ENCODE assay signal across 8 mouse cellular contexts in genomic region chr1:128472022-128472712, GRCm38 (mm10). TPM values are rescaled to one million over a fixed set of nuclear protein-coding genes. Genes with fewer than 3 reads are reported as not detected.
DNase-seq lines count a peak whose midpoint lies in the region; ATAC-seq and TF ChIP-seq lines count a peak whose summit lies in the region.

No protein-coding gene starts in this region.

- peak; percentile 94 for ATAC-seq in forebrain, embryonic 12.5 days (ENCODE audit: low FRiP score)
- ATAC-seq in heart, embryonic 15.5 days (replicated peaks; ENCODE audit: insufficient number of reproducible peaks, insufficient read depth, low FRiP score, low read depth) = peak; percentile 74
- ATAC-seq in liver, embryonic 13.5 days (ENCODE audit: low read depth) = no peak
- ATAC-seq in neural tube, embryonic 14.5 days (ENCODE audit: low read depth) = peak; percentile 95
- ATAC-seq in megakaryocyte progenitor cell, adult 5-6 weeks (replicated peaks; ENCODE audit: poor library complexity) = no peak

- peak; percentile 39 for DNase-seq in 3T3-L1 (ENCODE audit: low read depth, low spot score)
- DNase-seq in brain, embryonic 14.5 days (ENCODE audit: low read depth) = peak; percentile 96
- DNase-seq in kidney, postnatal 14 days = peak; percentile 65
- no peak for DNase-seq in liver, embryonic 13.5 days

- TF ChIP-seq POLR2A in brain, embryonic 14.5 days (IDR thresholded peaks at IDR 0.05; ENCODE audit: borderline replicate concordance, extremely low read depth, insufficient read depth, insufficient read length, poor library complexity, severe bottlenecking) = no peak

- H3K27ac ChIP-seq in forebrain, embryonic 12.5 days = peak overlapping the region; percentile 84
- H3K27ac ChIP-seq in heart, embryonic 15.5 days = no peak overlapping the region
- no peak overlapping the region for H3K27ac ChIP-seq in liver, embryonic 13.5 days
- peak overlapping the region; percentile 65; the same call in 1 of the 2 replicates for H3K27ac ChIP-seq in neural tube, embryonic 14.5 days (ENCODE audit: low read depth, low read length)

- no peaks in the 10 kb centered on the region for H3K36me3 ChIP-seq in forebrain, embryonic 12.5 days (replicated peaks)
- no peaks in the 10 kb centered on the region for H3K36me3 ChIP-seq in heart, embryonic 15.5 days
- no peaks in the 10 kb centered on the region for H3K36me3 ChIP-seq in liver, embryonic 13.5 days
- H3K36me3 ChIP-seq in neural tube, embryonic 14.5 days (ENCODE audit: control insufficient read depth, insufficient read depth, low read length) = no peaks in the 10 kb centered on the region

- no peaks in the 10 kb centered on the region for H3K9me3 ChIP-seq in forebrain, embryonic 12.5 days
- no peaks in the 10 kb centered on the region for H3K9me3 ChIP-seq in heart, embryonic 15.5 days (replicated peaks)
- no peaks in the 10 kb centered on the region for H3K9me3 ChIP-seq in liver, embryonic 13.5 days (replicated peaks)
- no peaks in the 10 kb centered on the region for H3K9me3 ChIP-seq in neural tube, embryonic 14.5 days (ENCODE audit: control insufficient read depth, low read length)

- peak overlapping the region; percentile 30 for H3K4me3 ChIP-seq in forebrain, embryonic 12.5 days (replicated peaks)
- H3K4me3 ChIP-seq in heart, embryonic 15.5 days = peak overlapping the region; percentile 34
- no peak overlapping the region for H3K4me3 ChIP-seq in liver, embryonic 13.5 days (replicated peaks)
- H3K4me3 ChIP-seq in neural tube, embryonic 14.5 days (ENCODE audit: low read depth, low read length) = peak overlapping the region; percentile 28

- peaks cover 24% of the 10 kb centered on the region for H3K4me1 ChIP-seq in forebrain, embryonic 12.5 days
- peaks cover 11% of the 10 kb centered on the region for H3K4me1 ChIP-seq in heart, embryonic 15.5 days (replicated peaks)
- peaks cover 3% of the 10 kb centered on the region; the same call in 1 of the 2 replicates for H3K4me1 ChIP-seq in liver, embryonic 13.5 days (replicated peaks)
- H3K4me1 ChIP-seq in neural tube, embryonic 14.5 days (ENCODE audit: control insufficient read depth, insufficient read depth, low read length) = no peaks in the 10 kb centered on the region; the same call in 1 of the 2 replicates

- peak overlapping the region; percentile 42 for H3K9ac ChIP-seq in forebrain, embryonic 12.5 days
- H3K9ac ChIP-seq in heart, embryonic 15.5 days = no peak overlapping the region
- H3K9ac ChIP-seq in liver, embryonic 13.5 days = no peak overlapping the region
- peak overlapping the region; percentile 0; the same call in 1 of the 2 replicates for H3K9ac ChIP-seq in neural tube, embryonic 14.5 days (replicated peaks; ENCODE audit: low read depth, low read length)

- under 1% methylated on average over 20 of the region's 20 CpGs for WGBS in forebrain, embryonic 12.5 days
- 3% methylated on average over 20 of the region's 20 CpGs for WGBS in heart, embryonic 15.5 days
- WGBS in liver, embryonic 13.5 days (ENCODE audit: insufficient replicate concordance) = 5% methylated on average over 20 of the region's 20 CpGs
- WGBS in neural tube, embryonic 14.5 days = under 1% methylated on average over 20 of the region's 20 CpGs

- H3K27me3 ChIP-seq in forebrain, embryonic 12.5 days = peaks cover 5% of the 10 kb centered on the region; the same call in 1 of the 2 replicates
- H3K27me3 ChIP-seq in heart, embryonic 15.5 days = no peaks in the 10 kb centered on the region; the same call in 1 of the 2 replicates
- H3K27me3 ChIP-seq in liver, embryonic 13.5 days = peaks cover 16% of the 10 kb centered on the region
- H3K27me3 ChIP-seq in neural tube, embryonic 14.5 days (ENCODE audit: control insufficient read depth, insufficient read depth, low read length) = no peaks in the 10 kb centered on the region

- no peak for TF ChIP-seq CTCF in brain, embryonic 14.5 days (IDR thresholded peaks at IDR 0.05; ENCODE audit: borderline replicate concordance, extremely low read depth, insufficient read depth, insufficient read length)

- H3K4me2 ChIP-seq in forebrain, embryonic 12.5 days = peak overlapping the region; percentile 65
- peak overlapping the region; percentile 65 for H3K4me2 ChIP-seq in heart, embryonic 15.5 days
- 0 out of 2 replicates have a peak overlapping the region, but pooled peaks have one; percentile 3 for H3K4me2 ChIP-seq in liver, embryonic 13.5 days
- peak overlapping the region; percentile 49 for H3K4me2 ChIP-seq in neural tube, embryonic 14.5 days (ENCODE audit: low read depth, low read length)

RNA-seq across cellular contexts. Expression of gene Dars, which starts 55.0 kb away (rescaled TPM):
- polyA plus RNA-seq in brain, embryonic 14.5 days (2012; rRNA removed) = 47.7 and 55.3 TPM in 2 replicates
- polyA plus RNA-seq in forebrain, embryonic 12.5 days (2016; fragmentation: Nextera tagmentation; extraction: Ambion mirVana) = 164 and 165 TPM in 2 replicates
- 96.1 and 99.2 TPM in 2 replicates for polyA plus RNA-seq in heart, embryonic 15.5 days (2015; fragmentation: Nextera tagmentation; extraction: Ambion mirVana)
- 130 and 165 TPM in 2 replicates for polyA plus RNA-seq in liver, embryonic 13.5 days (2015; fragmentation: Nextera tagmentation; extraction: Ambion mirVana)
- polyA plus RNA-seq in neural tube, embryonic 14.5 days (2014; fragmentation: Nextera tagmentation; extraction: Ambion mirVana) = 94.2 and 97.1 TPM in 2 replicates
- total RNA-seq in megakaryocyte progenitor cell, adult 5-6 weeks (2015) = 238 and 252 TPM in 2 replicates
- 287 and 313 TPM in 2 replicates for total RNA-seq in megakaryocyte progenitor cell, adult 5-6 weeks (2017)

Comparison
In these comparisons a context has a peak if more than half of its experiments do, and no peak if none do; other contexts are left out.
1. ATAC-seq: peak in forebrain, embryonic 12.5 days (single experiment), heart, embryonic 15.5 days (single experiment) and neural tube, embryonic 14.5 days (single experiment); none in liver, embryonic 13.5 days (single experiment) and megakaryocyte progenitor cell, adult 5-6 weeks (single experiment).
2. H3K27ac ChIP-seq: peak in forebrain, embryonic 12.5 days (single experiment) and neural tube, embryonic 14.5 days (single experiment); none in heart, embryonic 15.5 days (single experiment) and liver, embryonic 13.5 days (single experiment).
3. H3K4me2 ChIP-seq: peak in every context shown above with its lines; median percentile 65 in forebrain, embryonic 12.5 days; 65 in heart, embryonic 15.5 days; 49 in neural tube, embryonic 14.5 days; 3 in liver, embryonic 13.5 days.
4. H3K9ac ChIP-seq: peak in forebrain, embryonic 12.5 days (single experiment) and neural tube, embryonic 14.5 days (single experiment); none in heart, embryonic 15.5 days (single experiment) and liver, embryonic 13.5 days (single experiment).